ENCODE assay signal across 7 mouse cellular contexts in the genomic region with DNA sequence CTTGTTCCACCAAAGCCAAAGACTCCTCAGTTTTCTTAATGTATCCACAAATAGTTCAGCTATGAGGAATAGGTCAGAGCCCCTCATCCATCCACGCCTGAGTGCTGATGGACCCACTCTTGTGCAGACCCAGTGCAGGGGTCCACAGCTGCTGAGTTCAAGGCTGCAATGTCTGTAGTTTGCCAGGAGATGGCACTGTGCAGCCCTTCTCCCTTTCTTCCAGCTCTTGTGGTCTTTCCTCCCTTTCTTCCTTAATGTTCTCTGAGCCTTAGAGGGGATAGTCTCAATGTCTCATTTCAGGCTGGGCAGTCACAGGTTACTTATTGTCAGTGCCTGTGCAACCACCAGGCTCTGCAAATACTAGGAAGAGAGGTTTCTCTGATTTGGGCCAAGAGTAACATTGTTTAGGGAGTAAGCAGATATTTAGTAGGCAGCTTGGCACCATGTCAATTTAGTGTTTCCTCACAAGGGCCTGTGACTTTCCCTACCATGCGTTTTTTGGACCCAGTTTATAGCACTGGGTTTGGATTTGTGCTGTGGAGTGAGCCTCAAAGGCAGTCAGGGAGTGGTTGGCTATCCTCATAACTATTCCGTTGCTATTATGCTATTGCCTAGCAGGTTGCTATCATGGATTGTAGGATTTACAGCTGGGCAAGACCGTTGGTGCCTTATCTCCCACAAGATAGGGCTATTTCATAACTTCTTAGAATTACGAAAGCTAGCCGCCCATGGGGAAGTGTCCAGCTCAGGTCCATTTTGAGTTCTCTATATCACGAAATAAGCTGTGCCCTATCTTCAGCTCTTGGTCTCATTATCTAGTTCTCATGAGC. TPM values are rescaled to one million over a fixed set of nuclear protein-coding genes. Genes with fewer than 3 reads are reported as not detected.
DNase-seq lines count a peak whose midpoint lies in the region; ATAC-seq and TF ChIP-seq lines count a peak whose summit lies in the region.

No protein-coding gene starts in this region.

- 70% methylated on average over 7 of the region's 7 CpGs for WGBS in kidney, postnatal 0 days
- 60% methylated on average over 7 of the region's 7 CpGs for WGBS in stomach, postnatal 0 days

- peak; percentile 32 to 36 for DNase-seq in layer of hippocampus, postnatal 10 days (ENCODE audit: low spot score in 2 of 2)
- DNase-seq in layer of hippocampus, adult 18-20 months (ENCODE audit: low spot score in 2 of 2) = no peak
- peak; percentile 18 for DNase-seq in brain, adult 2 months (ENCODE audit: low read depth, low spot score)
- peak; percentile 65 for DNase-seq in kidney, postnatal 0 days (ENCODE audit: low spot score)
- DNase-seq in stomach, postnatal 0 days (ENCODE audit: low spot score) = peak; percentile 30
- no peak for DNase-seq in layer of hippocampus, postnatal 36 days

- no peaks in the 10 kb centered on the region for H3K4me1 ChIP-seq in ES-Bruce4 (ENCODE audit: control insufficient read depth, insufficient read depth, low read length)
- H3K4me1 ChIP-seq in kidney, postnatal 0 days (replicated peaks; ENCODE audit: insufficient read depth, low read length) = no peaks in the 10 kb centered on the region
- H3K4me1 ChIP-seq in stomach, postnatal 0 days (replicated peaks; ENCODE audit: control insufficient read depth, insufficient read depth) = no peaks in the 10 kb centered on the region

- TF ChIP-seq EP300 in ES-Bruce4 (IDR thresholded peaks at IDR 0.05; ENCODE audit: insufficient read depth, low read depth, low read length) = no peak
- TF ChIP-seq EP300 in stomach, postnatal 0 days (optimal IDR thresholded peaks at IDR 0.05) = no peak

- H3K27me3 ChIP-seq in ES-Bruce4 (ENCODE audit: control insufficient read depth, insufficient read depth, low read length, poor library complexity, severe bottlenecking) = no peaks in the 10 kb centered on the region
- no peaks in the 10 kb centered on the region for H3K27me3 ChIP-seq in kidney, postnatal 0 days (ENCODE audit: insufficient read depth, low read length)
- no peaks in the 10 kb centered on the region for H3K27me3 ChIP-seq in stomach, postnatal 0 days (ENCODE audit: control insufficient read depth, insufficient read depth, low read length)

- H3K9me3 ChIP-seq in ES-Bruce4 (replicated peaks; ENCODE audit: control insufficient read depth, insufficient read depth, low read length, poor library complexity, severe bottlenecking) = no peaks in the 10 kb centered on the region
- H3K9me3 ChIP-seq in kidney, postnatal 0 days (replicated peaks; ENCODE audit: low read length) = no peaks in the 10 kb centered on the region
- no peaks in the 10 kb centered on the region for H3K9me3 ChIP-seq in stomach, postnatal 0 days (ENCODE audit: control insufficient read depth, low read length)

- TF ChIP-seq CTCF in ES-Bruce4 (IDR thresholded peaks at IDR 0.05; ENCODE audit: low read depth, low read length) = peak; percentile 74
- TF ChIP-seq CTCF in kidney, postnatal 0 days (IDR thresholded peaks at IDR 0.05; ENCODE audit: low read depth) = peak; percentile 80
- peak; percentile 82 for TF ChIP-seq CTCF in stomach, postnatal 0 days (IDR thresholded peaks at IDR 0.05; ENCODE audit: low read depth)

- no peak for ATAC-seq in kidney, postnatal 0 days (replicated peaks; ENCODE audit: low FRiP score, low read depth)
- peak; percentile 27; the same call in 1 of the 2 replicates for ATAC-seq in stomach, postnatal 0 days (ENCODE audit: low FRiP score, low TSS enrichment)

- H3K9ac ChIP-seq in ES-Bruce4 (ENCODE audit: low read depth, poor library complexity, severe bottlenecking) = no peak overlapping the region
- no peak overlapping the region for H3K9ac ChIP-seq in kidney, postnatal 0 days (ENCODE audit: low read depth, low read length)
- H3K9ac ChIP-seq in stomach, postnatal 0 days (ENCODE audit: low read length) = no peak overlapping the region

- H3K4me2 ChIP-seq in kidney, postnatal 0 days (ENCODE audit: low read length) = no peak overlapping the region
- no peak overlapping the region for H3K4me2 ChIP-seq in stomach, postnatal 0 days (replicated peaks; ENCODE audit: low read depth)

- H3K36me3 ChIP-seq in ES-Bruce4 (ENCODE audit: control insufficient read depth, insufficient read depth, low read length, poor library complexity, severe bottlenecking) = no peaks in the 10 kb centered on the region
- H3K36me3 ChIP-seq in kidney, postnatal 0 days (ENCODE audit: insufficient read depth, low read length) = no peaks in the 10 kb centered on the region
- no peaks in the 10 kb centered on the region for H3K36me3 ChIP-seq in stomach, postnatal 0 days (ENCODE audit: control insufficient read depth, insufficient read depth, low read length)

- no peak overlapping the region for H3K4me3 ChIP-seq in ES-Bruce4 (ENCODE audit: low read depth, low read length)
- H3K4me3 ChIP-seq in kidney, postnatal 0 days (replicated peaks; ENCODE audit: low read depth, low read length) = no peak overlapping the region
- no peak overlapping the region for H3K4me3 ChIP-seq in stomach, postnatal 0 days (ENCODE audit: low read depth, low read length)

- H3K27ac ChIP-seq in ES-Bruce4 (ENCODE audit: insufficient read depth, low read length) = no peak overlapping the region
- no peak overlapping the region for H3K27ac ChIP-seq in kidney, postnatal 0 days
- no peak overlapping the region for H3K27ac ChIP-seq in stomach, postnatal 0 days (replicated peaks)

- TF ChIP-seq POLR2A in ES-Bruce4 (IDR thresholded peaks at IDR 0.05; ENCODE audit: insufficient read depth, low read length) = no peak

RNA-seq across cellular contexts. Expression of gene Shank2, which starts 54.2 kb away (rescaled TPM):
- 100 to 1,000 TPM; 113 to 116 TPM for total RNA-seq in layer of hippocampus, postnatal 10 days (2021)
- 100 to 1,000 TPM; 119 to 122 TPM for total RNA-seq in layer of hippocampus, adult 18-20 months (2021)
- 0.61 and 0.72 TPM in 2 replicates for polyA plus RNA-seq in ES-Bruce4 (2011; ENCODE audit: insufficient read depth, insufficient read length, low read depth, missing spikeins)
- 2.6 and 3.0 TPM in 2 replicates for polyA plus RNA-seq in kidney, postnatal 0 days (2015; fragmentation: Nextera tagmentation; extraction: Ambion mirVana)
- polyA plus RNA-seq in stomach, postnatal 0 days (2015; fragmentation: Nextera tagmentation; extraction: Ambion mirVana) = 0.68 and 0.69 TPM in 2 replicates
- 100 to 1,000 TPM; 121 to 138 TPM for total RNA-seq in layer of hippocampus, postnatal 36 days (2021)

Comparison
In these comparisons a context has a peak if more than half of its experiments do, and no peak if none do; other contexts are left out.
1. DNase-seq: peak in layer of hippocampus, postnatal 10 days (2 of 2), brain, adult 2 months (single experiment), kidney, postnatal 0 days (single experiment) and stomach, postnatal 0 days (single experiment); none in layer of hippocampus, adult 18-20 months (0 of 2) and layer of hippocampus, postnatal 36 days (0 of 2).
2. Peak in every context shown above with its lines, with median percentiles within 50 percentile points of each other: CTCF ChIP-seq.